Mouse (Mus musculus) forebrain, embryonic 13.5 days (tissue): Measurements from ENCODE around the gene Pdia2. TPM values are rescaled to one million over a fixed set of nuclear protein-coding genes. Genes with fewer than 3 reads are reported as not detected.
"Not testable (repeated sequence)": the region's sequence is repeated elsewhere in the genome, so short reads cannot be mapped to it uniquely, and the experiment has no call there.

ENCODE experiments used
- ATAC-seq: fragments of 200-750 bp; cut with Nextera tagmentation; 2 replicates; pipeline ENCODE4 v1.8.0; 2017
- H3K27ac ChIP-seq: fragments of 300-500 bp; sonication (generic); 2 replicates; pipeline ENCODE4 v1.5.1; 2015; ENCODE audit warnings: inconsistent platforms, mild to moderate bottlenecking, moderate library complexity
- H3K27me3 ChIP-seq: fragments of 300-500 bp; sonication (generic); 2 replicates; pipeline ENCODE4 v1.6.1; 2015; ENCODE audit warnings: mild to moderate bottlenecking, inconsistent platforms
- H3K36me3 ChIP-seq: fragments of 300-500 bp; sonication (generic); 2 replicates; pipeline ENCODE4 v1.6.1; 2015; ENCODE audit warnings: mild to moderate bottlenecking, inconsistent platforms; ENCODE audit not compliant: poor library complexity, severe bottlenecking
- H3K4me1 ChIP-seq: fragments of 300-500 bp; sonication (generic); 2 replicates; pipeline ENCODE4 v1.6.1; 2015; ENCODE audit warnings: inconsistent platforms
- H3K4me2 ChIP-seq: fragments of 300-500 bp; sonication (generic); 2 replicates; pipeline ENCODE4 v1.6.1; 2015; ENCODE audit warnings: inconsistent platforms, mild to moderate bottlenecking, moderate library complexity
- H3K4me3 ChIP-seq: fragments of 300-500 bp; sonication (generic); 2 replicates; pipeline ENCODE4 v1.5.1; 2015; ENCODE audit warnings: mild to moderate bottlenecking, inconsistent platforms
- H3K9ac ChIP-seq: fragments of 300-500 bp; sonication (generic); 2 replicates; pipeline ENCODE4 v1.6.1; 2015; ENCODE audit warnings: mild to moderate bottlenecking, inconsistent platforms
- H3K9me3 ChIP-seq: fragments of 300-500 bp; sonication (generic); replicated peaks from 2 replicates; pipeline ENCODE4 v1.6.1; 2016; ENCODE audit warnings: inconsistent platforms
- WGBS: fragments of 180-500 bp; shearing (Covaris S2); methylation state at CpG from one replicate; pipeline ENCODE4 v1.1.7; 2015; 5-methylcytosine and 5-hydroxymethylcytosine counted together
- polyA plus RNA-seq: library from polyadenylated mRNA; unstranded; fragments of >200 nt; fragmentation: Nextera tagmentation; extraction: Ambion mirVana; gene quantifications from 2 replicates; pipeline ENCODE4 v1.2.1, GENCODE M21; 2015

Gene Pdia2
- polyA plus RNA-seq, 1 experiment from 2014 or later: not detected

DNA sequence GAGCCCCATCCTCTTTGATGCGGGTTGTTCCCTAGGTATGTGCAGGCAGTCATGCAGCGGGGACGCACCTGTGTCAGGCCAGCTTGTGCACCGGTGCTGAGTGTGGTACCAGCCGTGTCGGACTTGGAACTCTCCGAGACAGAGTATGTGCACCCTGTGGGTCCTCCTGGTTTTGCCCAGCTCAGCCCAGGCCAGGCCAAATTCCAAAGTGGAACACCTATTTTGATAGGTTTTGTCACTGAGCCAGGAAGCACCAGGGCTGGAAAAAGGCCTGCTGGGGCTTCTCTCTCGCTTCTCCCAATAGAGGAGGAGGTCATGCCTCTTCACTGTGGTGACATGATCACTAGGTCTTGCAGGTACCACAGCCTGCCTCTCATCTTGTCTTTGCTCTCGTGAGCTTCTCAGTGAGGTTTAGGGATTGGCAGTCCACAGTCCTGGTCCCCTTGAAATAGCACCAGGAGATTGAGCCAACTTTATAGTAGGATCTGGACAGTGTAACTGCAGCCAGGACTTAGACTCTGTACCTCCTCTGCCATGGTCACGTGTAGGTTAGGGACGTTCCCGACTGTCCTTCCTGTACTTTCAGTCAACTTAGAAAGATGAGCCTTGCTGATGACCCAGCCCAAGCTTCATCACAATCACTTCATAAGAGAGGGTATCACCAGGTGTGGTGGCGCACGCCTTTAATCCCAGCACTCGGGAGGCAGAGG is 6.3 kb downstream of the Pdia2 start:
- H3K9ac ChIP-seq: no peak overlapping the region

DNA sequence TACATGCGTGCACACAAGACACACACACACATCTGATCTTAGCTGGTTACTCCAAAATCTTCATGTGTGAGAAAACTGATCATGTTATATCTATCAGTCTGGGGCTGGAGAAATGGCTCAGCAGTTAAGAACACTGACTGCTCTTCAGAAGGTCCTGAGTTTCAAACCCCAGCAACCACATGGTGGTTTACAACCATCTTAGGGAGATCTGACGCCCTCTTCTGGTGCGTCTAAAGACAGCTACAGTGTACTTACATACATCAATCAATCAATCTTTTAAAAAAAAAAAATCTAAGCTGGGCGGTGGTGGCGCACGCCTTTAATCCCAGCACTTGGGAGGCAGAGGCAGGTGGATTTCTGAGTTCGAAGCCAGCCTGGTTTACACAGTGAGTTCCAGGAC is 7.4 kb downstream of the Pdia2 start:
- not testable (repeated sequence) for ATAC-seq, H3K4me2 ChIP-seq, H3K4me3 ChIP-seq, H3K27me3 ChIP-seq, H3K4me1 ChIP-seq, H3K9me3 ChIP-seq, H3K9ac ChIP-seq, H3K27ac ChIP-seq
- peaks cover 98% of the 10 kb centered on the region for H3K36me3 ChIP-seq
- 91% methylated on average over 7 of the region's 7 CpGs for WGBS

More for the DNA sequence above, 6.3 kb downstream of the Pdia2 start:
- Histone ChIP-seq H3K27me3 (no peaks in the 10 kb centered on the region), H3K4me3 (no peak overlapping the region), H3K36me3 (peaks cover 99% of the 10 kb centered on the region), H3K27ac (no peak overlapping the region), H3K4me2 (no peak overlapping the region), H3K9me3 (no peaks in the 10 kb centered on the region), H3K4me1 (no peaks in the 10 kb centered on the region)
- WGBS: 95% methylated on average over 15 of the region's 15 CpGs
- no peak for ATAC-seq

DNA sequence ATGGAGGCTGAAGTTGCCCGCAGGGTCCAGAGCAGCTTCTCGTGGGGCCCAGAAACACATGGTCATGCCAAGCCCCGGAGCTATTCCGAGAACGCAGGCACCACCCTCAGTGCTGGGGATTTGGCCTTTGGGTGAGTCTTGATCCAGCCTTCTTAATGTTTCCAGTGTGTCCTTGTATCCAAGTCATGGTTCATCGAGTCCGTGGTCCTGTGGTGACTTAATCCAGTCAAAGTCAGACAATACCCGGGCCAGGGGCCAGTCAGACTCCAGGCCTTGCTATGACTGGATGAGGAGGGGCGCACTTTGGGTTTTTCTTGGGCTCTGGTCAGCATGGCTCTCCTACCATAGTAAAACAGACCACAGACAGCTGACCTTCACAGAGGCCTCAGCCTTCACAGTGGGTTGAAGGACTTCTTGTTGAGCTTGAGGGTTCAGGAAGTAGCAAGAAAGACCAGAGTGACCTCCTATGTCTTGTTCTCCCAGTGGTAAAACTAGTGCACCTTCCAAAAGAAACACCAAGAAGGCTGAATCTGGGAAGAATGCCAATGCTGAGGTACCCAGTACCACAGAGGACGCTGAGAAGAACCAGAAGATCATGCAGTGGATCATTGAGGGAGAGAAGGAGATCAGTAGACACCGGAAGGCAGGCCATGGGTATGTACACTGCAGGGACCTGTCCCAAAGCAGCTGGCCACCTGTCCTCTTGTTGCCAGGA is 10.6 kb downstream of the Pdia2 start:
- Histone ChIP-seq H3K4me1 (no peaks in the 10 kb centered on the region), H3K4me2 (no peak overlapping the region), H3K9ac (no peak overlapping the region), H3K27me3 (no peaks in the 10 kb centered on the region), H3K9me3 (no peaks in the 10 kb centered on the region), H3K36me3 (peaks cover 95% of the 10 kb centered on the region), H3K27ac (no peak overlapping the region), H3K4me3 (no peak overlapping the region)
- no peak for ATAC-seq
- WGBS: 93% methylated on average over 11 of the region's 11 CpGs

GRCm38 (mm10) chr17:26187592-26187991 is 11.3 kb downstream of the Pdia2 start:
- Histone ChIP-seq H3K27me3 (no peaks in the 10 kb centered on the region), H3K36me3 (peaks cover 94% of the 10 kb centered on the region), H3K4me2 (no peak overlapping the region), H3K9me3 (no peaks in the 10 kb centered on the region), H3K27ac (no peak overlapping the region), H3K4me3 (no peak overlapping the region), H3K4me1 (no peaks in the 10 kb centered on the region), H3K9ac (no peak overlapping the region)
- no peak for ATAC-seq
- WGBS: 96% methylated on average over 5 of the region's 5 CpGs

DNA sequence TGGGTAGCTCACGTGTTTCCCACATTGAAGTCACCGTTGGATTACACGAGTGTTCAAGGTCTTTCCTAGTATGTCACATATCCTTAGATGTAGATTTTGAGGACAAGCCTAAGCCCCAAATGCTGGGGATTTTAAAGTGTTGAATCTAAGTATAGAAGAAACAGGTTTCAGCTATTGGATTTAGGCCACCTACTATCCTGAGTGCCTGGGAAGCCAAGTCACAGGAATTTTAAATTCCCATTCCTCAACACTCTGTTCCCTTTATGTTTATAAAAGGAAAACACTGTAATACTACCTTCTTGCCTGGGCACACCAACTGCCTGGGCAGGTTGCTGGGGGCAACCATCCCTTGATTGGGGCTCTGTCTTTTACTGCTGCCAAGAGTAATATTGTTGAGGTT is 17.7 kb downstream of the Pdia2 start:
- no peak for ATAC-seq
- Histone ChIP-seq H3K27me3 (no peaks in the 10 kb centered on the region), H3K36me3 (peaks cover 59% of the 10 kb centered on the region), H3K4me3 (no peak overlapping the region), H3K9ac (no peak overlapping the region), H3K4me1 (no peaks in the 10 kb centered on the region), H3K27ac (no peak overlapping the region), H3K4me2 (no peak overlapping the region), H3K9me3 (no peaks in the 10 kb centered on the region)
- 94% methylated on average over 3 of the region's 3 CpGs for WGBS

DNA sequence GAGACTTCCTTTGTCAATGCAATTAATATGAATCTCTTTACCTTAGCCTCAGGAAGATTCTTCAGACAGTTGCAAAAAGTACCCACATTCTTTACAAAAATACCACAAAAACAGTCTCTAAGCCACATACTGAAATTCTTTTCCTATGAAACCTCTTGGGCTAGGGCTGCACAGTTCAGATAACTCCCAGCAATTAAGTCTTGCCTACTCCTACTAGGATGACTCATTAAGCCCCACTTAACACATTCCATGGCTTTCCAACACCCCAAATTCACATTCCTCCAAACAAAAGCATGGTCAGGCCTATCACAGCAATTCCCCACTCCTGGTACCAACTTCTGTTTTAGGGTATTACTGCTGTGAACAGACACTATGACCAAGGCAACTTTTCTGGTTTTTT is 20.3 kb downstream of the Pdia2 start:
- ATAC-seq: no peak
- H3K36me3 ChIP-seq: peaks cover 50% of the 10 kb centered on the region

GRCm38 (mm10) chr17:26175248-26175647 is 23.6 kb downstream of the Pdia2 start:
- H3K9ac ChIP-seq, H3K27ac ChIP-seq, H3K4me3 ChIP-seq, ATAC-seq, H3K27me3 ChIP-seq, H3K4me1 ChIP-seq, H3K4me2 ChIP-seq, H3K9me3 ChIP-seq: not testable (repeated sequence)
- peaks cover 39% of the 10 kb centered on the region for H3K36me3 ChIP-seq
- 89% methylated on average over 2 of the region's 2 CpGs for WGBS

More for the DNA sequence above, 20.3 kb downstream of the Pdia2 start:
- H3K4me3 ChIP-seq: no peak overlapping the region
- H3K27me3 ChIP-seq: no peaks in the 10 kb centered on the region
- no peaks in the 10 kb centered on the region for H3K9me3 ChIP-seq
- no peaks in the 10 kb centered on the region for H3K4me1 ChIP-seq
- no peak overlapping the region for H3K4me2 ChIP-seq
- no peak overlapping the region for H3K9ac ChIP-seq
- no peak overlapping the region for H3K27ac ChIP-seq

DNA sequence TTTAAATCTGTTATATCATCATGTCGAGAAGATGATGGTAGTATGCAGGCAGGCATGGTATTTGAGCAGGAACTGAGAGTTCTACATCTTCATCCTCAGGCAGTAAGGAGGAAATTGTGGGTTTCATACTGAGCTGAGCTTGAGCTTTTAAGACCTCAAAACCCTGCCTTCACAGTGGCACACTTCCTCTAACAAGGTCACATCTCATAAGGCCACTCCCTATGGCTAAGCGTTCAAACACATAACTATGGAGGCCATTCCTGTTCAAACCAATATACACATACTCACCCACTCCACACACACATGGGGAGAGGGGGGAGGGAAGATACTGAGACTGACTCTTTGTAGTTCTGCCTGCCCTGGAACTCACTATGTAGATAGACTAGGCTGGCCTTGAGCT is 30.8 kb downstream of the Pdia2 start:
- no peak overlapping the region for H3K27ac ChIP-seq
- no peaks in the 10 kb centered on the region for H3K9me3 ChIP-seq
- no peak overlapping the region for H3K4me2 ChIP-seq
- WGBS: 92% methylated on average over 2 of the region's 2 CpGs
- H3K27me3 ChIP-seq: no peaks in the 10 kb centered on the region
- ATAC-seq: no peak
- H3K36me3 ChIP-seq: peaks cover 10% of the 10 kb centered on the region; the same call in 1 of the 2 replicates
- H3K4me1 ChIP-seq: no peaks in the 10 kb centered on the region
- no peak overlapping the region for H3K4me3 ChIP-seq
- no peak overlapping the region for H3K9ac ChIP-seq

- H3K27ac ChIP-seq: no peak overlapping the region
- no peak overlapping the region for H3K4me2 ChIP-seq
- H3K9me3 ChIP-seq: no peaks in the 10 kb centered on the region
- no peak overlapping the region for H3K9ac ChIP-seq
- no peaks in the 10 kb centered on the region for H3K27me3 ChIP-seq
- WGBS: 91% methylated on average over 1 of the region's 1 CpGs
- H3K36me3 ChIP-seq: peaks cover 10% of the 10 kb centered on the region; the same call in 1 of the 2 replicates
- no peaks in the 10 kb centered on the region for H3K4me1 ChIP-seq
- ATAC-seq: no peak
- no peak overlapping the region for H3K4me3 ChIP-seq
Measured at GRCm38 (mm10) chr17:26162736-26163135, 36.2 kb downstream of the Pdia2 start.

GRCm38 (mm10) chr17:26151886-26152630 is 46.8 kb downstream of the Pdia2 start:
- no peaks in the 10 kb centered on the region for H3K9me3 ChIP-seq
- peaks cover 73% of the 10 kb centered on the region for H3K36me3 ChIP-seq
- no peak overlapping the region for H3K9ac ChIP-seq
- no peaks in the 10 kb centered on the region for H3K27me3 ChIP-seq
- H3K4me2 ChIP-seq: no peak overlapping the region
- no peak overlapping the region for H3K27ac ChIP-seq
- 98% methylated on average over 2 of the region's 2 CpGs for WGBS
- ATAC-seq: no peak
- no peak overlapping the region for H3K4me3 ChIP-seq
- H3K4me1 ChIP-seq: no peaks in the 10 kb centered on the region

DNA sequence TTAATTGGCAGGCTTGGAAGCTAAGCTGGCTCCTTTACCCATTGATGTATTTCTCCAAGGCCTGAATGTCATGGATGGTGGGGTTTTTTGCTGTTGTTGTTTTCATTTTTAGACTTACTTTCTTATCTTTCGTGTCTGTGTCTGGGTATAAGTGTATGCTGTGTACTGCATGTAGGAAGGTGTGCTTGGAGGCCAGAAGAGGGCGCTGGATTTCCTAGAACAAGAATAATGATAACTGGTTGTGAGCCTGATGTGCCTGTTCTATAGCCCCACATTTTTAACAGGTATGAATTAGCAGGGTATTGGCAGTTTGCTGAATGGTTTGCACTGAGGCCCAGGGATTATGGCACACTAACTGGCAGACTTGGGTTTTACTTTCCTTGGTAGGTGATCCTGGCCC is 49.8 kb downstream of the Pdia2 start:
- Histone ChIP-seq H3K36me3 (peaks cover 77% of the 10 kb centered on the region), H3K9me3 (no peaks in the 10 kb centered on the region), H3K27ac (no peak overlapping the region), H3K27me3 (no peaks in the 10 kb centered on the region), H3K4me2 (no peak overlapping the region), H3K4me3 (no peak overlapping the region), H3K4me1 (no peaks in the 10 kb centered on the region), H3K9ac (no peak overlapping the region)
- WGBS: 82% methylated on average over 2 of the region's 2 CpGs
- ATAC-seq: no peak
